Mouse (Mus musculus) C2C12 (cell line): Measurements from ENCODE around the gene Bicc1. TPM values are rescaled to one million over a fixed set of nuclear protein-coding genes. Genes with fewer than 3 reads are reported as not detected.

Source experiments
- H3K27me3 ChIP-seq: one replicate; pipeline ENCODE4 v1.6.1; 2011; ENCODE audit not compliant: control insufficient read depth, insufficient read depth, insufficient read length
- H3K36me3 ChIP-seq: one replicate; pipeline ENCODE4 v1.6.1; 2011; ENCODE audit not compliant: control insufficient read depth, insufficient read depth
- H3K4me3 ChIP-seq: one replicate; pipeline ENCODE4 v1.5.1; 2011; ENCODE audit warnings: mild to moderate bottlenecking, control low read depth; ENCODE audit not compliant: poor library complexity, insufficient read depth, severe bottlenecking
- H3K79me2 ChIP-seq: one replicate; pipeline ENCODE4 v1.6.1; 2011; ENCODE audit not compliant: control insufficient read depth, insufficient read depth
- H3K79me3 ChIP-seq: one replicate; pipeline ENCODE4 v1.6.1; 2011; ENCODE audit warnings: low read depth, control low read depth
- H3ac ChIP-seq: one replicate; pipeline ENCODE3; 2011; ENCODE audit warnings: low read depth; ENCODE audit not compliant: control insufficient read depth, insufficient read length
- CEBPB ChIP-seq: IDR thresholded peaks from one replicate; pipeline ENCODE4 v1.6.1; 2011; ENCODE audit warnings: low read depth, mild to moderate bottlenecking, control low read depth, moderate library complexity
- CTCF ChIP-seq: IDR thresholded peaks from one replicate; pipeline ENCODE4 v1.5.1; 2011; ENCODE audit not compliant: control insufficient read depth, insufficient read depth, insufficient read length
- FOSL1 ChIP-seq: IDR thresholded peaks from one replicate; pipeline ENCODE4 v1.8.0; 2011; ENCODE audit warnings: mild to moderate bottlenecking, low read length; ENCODE audit not compliant: poor library complexity, insufficient read depth, severe bottlenecking
- MAX ChIP-seq: IDR thresholded peaks from one replicate; pipeline ENCODE4 v1.6.1; 2011; ENCODE audit warnings: mild to moderate bottlenecking, control low read depth
- MYOD1 ChIP-seq: IDR thresholded peaks from one replicate; pipeline ENCODE4 v1.6.1; 2011; ENCODE audit warnings: low read depth; ENCODE audit not compliant: control insufficient read depth, insufficient read length
- MYOG ChIP-seq: IDR thresholded peaks from one replicate; pipeline ENCODE4 v1.6.1; 2011; ENCODE audit not compliant: control insufficient read depth, insufficient read length; ENCODE audit errors: extremely low read depth
- USF1 ChIP-seq: IDR thresholded peaks from one replicate; pipeline ENCODE4 v1.6.1; 2011; ENCODE audit warnings: low read depth, mild to moderate bottlenecking, control low read depth, moderate library complexity
- polyA plus RNA-seq: library from polyadenylated mRNA; unstranded; fragments of >200 nt; fragmentation: generic; extraction: Trizol; gene quantifications from one replicate; pipeline ENCODE4 v1.2.1, GENCODE M21; 2012; ENCODE audit warnings: missing spikeins

Bicc1 gene
- polyA plus RNA-seq, 1 experiment: 4.0 TPM

DNA sequence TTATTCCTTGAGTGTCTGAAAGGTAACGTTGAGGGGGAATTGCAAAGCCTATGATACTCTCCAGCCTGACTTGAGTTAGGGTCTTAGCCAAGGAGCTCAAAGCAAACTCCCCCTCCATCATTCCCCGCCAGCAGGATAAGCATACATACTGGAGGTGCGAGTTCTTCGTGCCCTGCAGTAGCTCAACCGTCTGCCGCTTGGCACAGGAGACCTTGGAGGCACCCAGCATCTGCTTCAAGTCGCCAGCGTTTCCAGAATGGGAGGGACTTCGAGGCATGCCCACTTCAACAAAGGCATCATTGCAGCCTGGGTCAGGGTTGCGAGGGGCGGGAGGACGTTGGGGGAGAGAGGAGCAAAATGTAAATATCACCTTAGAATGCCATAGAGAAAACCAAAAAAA is 214.4 kb downstream of the Bicc1 start:
- no peaks in the 10 kb centered on the region for H3K36me3 ChIP-seq
- H3K79me2 ChIP-seq: no peaks in the 10 kb centered on the region
- no peaks in the 10 kb centered on the region for H3K27me3 ChIP-seq
- no peak overlapping the region for H3ac ChIP-seq
- TF ChIP-seq CEBPB: no peak
- TF ChIP-seq FOSL1: no peak
- no peak for TF ChIP-seq CTCF
- no peak for TF ChIP-seq USF1
- no peak for TF ChIP-seq MYOG
- H3K4me3 ChIP-seq: no peak overlapping the region
- H3K79me3 ChIP-seq: no peaks in the 10 kb centered on the region

DNA sequence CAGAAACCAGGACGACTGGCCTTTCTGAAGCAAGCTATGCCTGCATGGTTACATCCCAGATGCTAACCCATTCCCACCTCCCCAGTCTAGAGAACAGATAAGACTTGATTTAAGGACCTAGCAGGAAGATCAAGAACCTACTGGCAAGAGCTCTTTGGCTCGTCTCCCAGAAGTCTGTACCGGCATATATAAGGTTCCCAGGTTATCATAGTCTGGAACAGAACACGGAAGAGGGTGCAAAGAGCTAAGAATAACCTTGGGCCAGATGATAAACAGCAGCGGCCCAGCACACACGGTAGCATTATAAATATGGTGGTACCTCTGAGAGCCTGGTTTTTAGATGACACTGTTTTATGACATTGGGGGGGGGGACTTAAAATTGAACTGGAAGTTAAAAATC is 217.9 kb downstream of the Bicc1 start:
- no peaks in the 10 kb centered on the region for H3K79me3 ChIP-seq
- no peak overlapping the region for H3ac ChIP-seq
- no peaks in the 10 kb centered on the region for H3K36me3 ChIP-seq
- no peaks in the 10 kb centered on the region for H3K79me2 ChIP-seq
- no peak overlapping the region for H3K4me3 ChIP-seq
- H3K27me3 ChIP-seq: no peaks in the 10 kb centered on the region
- TF ChIP-seq MYOD1 (no peak), MAX (no peak), MYOG (no peak), FOSL1 (no peak), CTCF (no peak), CEBPB (no peak), USF1 (no peak)

DNA sequence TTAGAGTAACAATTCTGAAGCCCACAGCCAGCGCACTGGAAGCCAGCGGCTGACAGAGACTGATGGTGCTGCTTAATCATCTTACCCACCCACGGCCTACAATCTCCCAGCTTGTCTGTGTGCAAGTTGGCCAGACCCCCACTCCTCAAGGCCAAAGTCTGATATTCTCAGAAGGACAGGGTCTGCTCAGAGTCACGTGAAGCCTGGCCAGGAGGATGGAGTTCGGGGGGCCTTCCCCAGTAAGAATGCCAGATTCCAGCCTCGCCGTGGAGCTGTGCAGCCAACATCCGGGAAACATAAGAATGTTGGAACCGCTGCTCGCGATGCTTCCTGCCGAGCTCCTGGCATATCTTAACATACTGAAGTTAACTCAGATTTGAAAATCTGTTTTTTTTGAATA is 219.7 kb downstream of the Bicc1 start:
- no peaks in the 10 kb centered on the region for H3K27me3 ChIP-seq
- H3K4me3 ChIP-seq: no peak overlapping the region
- H3ac ChIP-seq: no peak overlapping the region
- H3K36me3 ChIP-seq: no peaks in the 10 kb centered on the region
- H3K79me3 ChIP-seq: no peaks in the 10 kb centered on the region
- TF ChIP-seq CTCF (no peak), USF1 (no peak), MAX (no peak), MYOG (no peak), FOSL1 (no peak), CEBPB (no peak), MYOD1 (no peak)
- no peaks in the 10 kb centered on the region for H3K79me2 ChIP-seq

DNA sequence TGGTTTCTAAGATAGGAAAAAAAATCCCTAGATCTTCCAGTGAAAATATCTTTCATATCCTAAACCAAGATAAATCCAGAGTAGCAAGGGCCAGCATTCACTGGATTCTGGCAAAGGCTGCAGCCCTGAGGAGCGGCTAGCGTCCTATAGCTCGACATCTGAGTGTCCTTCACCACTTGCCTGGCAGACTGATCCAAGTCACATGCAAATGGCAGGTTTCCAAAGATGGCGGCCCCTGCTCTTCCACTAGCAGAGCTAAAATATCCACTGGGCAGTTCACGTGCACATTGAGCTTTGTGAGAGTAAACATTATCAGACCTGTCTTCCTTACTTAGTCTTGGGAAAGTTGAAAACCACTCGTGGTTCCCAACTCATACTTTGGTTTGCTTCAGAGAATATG is 222.1 kb downstream of the Bicc1 start:
- H3K36me3 ChIP-seq: no peaks in the 10 kb centered on the region
- no peaks in the 10 kb centered on the region for H3K79me2 ChIP-seq
- H3ac ChIP-seq: no peak overlapping the region
- H3K4me3 ChIP-seq: no peak overlapping the region
- TF ChIP-seq CEBPB: no peak
- H3K27me3 ChIP-seq: no peaks in the 10 kb centered on the region
- H3K79me3 ChIP-seq: no peaks in the 10 kb centered on the region

DNA sequence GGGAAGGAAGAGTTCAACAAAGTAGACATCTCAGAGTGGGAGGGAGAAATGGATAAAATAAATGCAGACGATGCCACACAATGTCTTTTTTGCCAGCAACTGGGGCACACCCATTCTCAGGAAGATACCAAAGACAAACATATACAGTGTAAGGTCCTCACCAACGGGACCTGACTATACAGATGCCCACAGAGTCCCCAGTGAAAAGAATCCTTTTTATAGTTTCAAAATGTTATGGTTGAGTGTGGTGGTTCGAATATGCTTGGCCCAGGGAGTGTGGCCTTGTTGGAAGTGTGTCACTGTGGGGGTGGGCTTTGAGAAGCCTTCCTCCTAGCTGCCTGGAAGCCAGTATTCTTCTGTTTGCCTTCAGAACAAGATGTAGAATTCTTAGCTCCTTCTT is 223.5 kb downstream of the Bicc1 start:
- H3K79me3 ChIP-seq: no peaks in the 10 kb centered on the region
- no peaks in the 10 kb centered on the region for H3K27me3 ChIP-seq
- TF ChIP-seq FOSL1 (no peak), MYOD1 (no peak), CTCF (no peak), MYOG (no peak), MAX (no peak), CEBPB (no peak), USF1 (no peak)
- H3K36me3 ChIP-seq: no peaks in the 10 kb centered on the region
- no peaks in the 10 kb centered on the region for H3K79me2 ChIP-seq
- no peak overlapping the region for H3K4me3 ChIP-seq
- no peak overlapping the region for H3ac ChIP-seq

DNA sequence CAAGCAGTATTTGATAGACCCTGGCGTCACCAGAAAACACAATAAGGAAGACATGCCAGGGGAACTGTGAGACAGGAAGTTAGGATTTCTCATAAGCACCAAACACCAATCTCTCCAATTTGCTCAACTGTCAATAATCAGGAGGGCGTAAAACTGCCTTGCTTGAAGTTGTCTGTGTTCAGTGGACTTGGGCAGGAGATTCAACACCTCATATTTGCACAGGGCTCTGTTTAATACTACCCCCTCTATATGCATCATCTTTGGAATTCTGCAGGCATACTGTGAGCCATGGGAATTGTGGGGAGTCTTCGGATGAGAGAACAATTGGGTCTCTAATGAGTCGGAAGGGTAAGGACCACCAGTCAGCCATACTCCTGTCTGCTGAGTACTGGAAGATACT is 233.4 kb downstream of the Bicc1 start:
- Histone ChIP-seq H3K27me3 (no peaks in the 10 kb centered on the region), H3K36me3 (no peaks in the 10 kb centered on the region), H3K4me3 (no peak overlapping the region), H3ac (no peak overlapping the region), H3K79me3 (no peaks in the 10 kb centered on the region), H3K79me2 (no peaks in the 10 kb centered on the region)
- no peak for TF ChIP-seq MYOD1
- no peak for TF ChIP-seq USF1
- TF ChIP-seq MAX: no peak
- no peak for TF ChIP-seq CEBPB
- TF ChIP-seq MYOG: no peak
- TF ChIP-seq CTCF: no peak
- TF ChIP-seq FOSL1: no peak
